Mouse (Mus musculus) CH12.LX (cell line): Measurements from ENCODE around the gene Scamp2. TPM values are rescaled to one million over a fixed set of nuclear protein-coding genes. Genes with fewer than 3 reads are reported as not detected.

ENCODE experiments used
- DNase-seq: peaks from one replicate; pipeline ENCODE4 v3.0.0-alpha.2; 2013; ENCODE audit errors: extremely low read depth
- H3K27ac ChIP-seq: 2 replicates; pipeline ENCODE4 v1.5.1; 2012; ENCODE audit warnings: low read depth, mild to moderate bottlenecking, control low read depth, moderate library complexity; ENCODE audit not compliant: insufficient read depth
- H3K27me3 ChIP-seq: replicated peaks from 2 replicates; pipeline ENCODE3; 2012; ENCODE audit warnings: inconsistent platforms
- H3K36me3 ChIP-seq, 2 experiments: replicated peaks in 1 of 2; 2 replicates each; pipeline versions ENCODE3 to v1.6.1; 2012; ENCODE audit warnings: inconsistent platforms in 1 of 2, low read length in 1 of 2, mild to moderate bottlenecking in 1 of 2, mixed read lengths in 1 of 2, moderate library complexity in 1 of 2; ENCODE audit not compliant: control insufficient read depth in 1 of 2, insufficient read depth in 1 of 2
- H3K4me1 ChIP-seq, 2 experiments: 2 replicates each; pipeline ENCODE4 v1.6.1; 2012; ENCODE audit warnings: inconsistent platforms in 1 of 2, moderate library complexity in 1 of 2; ENCODE audit not compliant: insufficient read depth in 2 of 2, control insufficient read depth in 1 of 2
- H3K4me2 ChIP-seq: 2 replicates; pipeline ENCODE4 v1.6.1; 2012; ENCODE audit warnings: low read depth, mild to moderate bottlenecking, control low read depth; ENCODE audit not compliant: poor library complexity, insufficient read depth, severe bottlenecking
- H3K4me3 ChIP-seq, 3 experiments: fragments of 150-350 bp in 1 of 3; sonication (generic) in 1 of 3; replicated peaks in 1 of 3; 2 replicates each; pipeline versions ENCODE3 to v1.5.1; 2011 to 2012; ENCODE audit warnings: low read depth in 2 of 3, low read length in 2 of 3, mild to moderate bottlenecking in 2 of 3, moderate library complexity in 2 of 3, control low read depth in 1 of 3, improper control_type of control experiment in 1 of 3, inconsistent platforms in 1 of 3, mixed read lengths in 1 of 3; ENCODE audit not compliant: poor library complexity in 1 of 3
- H3K79me2 ChIP-seq: replicated peaks from 2 replicates; pipeline ENCODE4 v1.6.1; 2012; ENCODE audit warnings: mild to moderate bottlenecking, moderate library complexity; ENCODE audit not compliant: control insufficient read depth, poor library complexity, insufficient read depth, severe bottlenecking; ENCODE audit errors: extremely low read depth
- H3K9ac ChIP-seq: 2 replicates; pipeline ENCODE4 v1.6.1; 2012; ENCODE audit warnings: low read depth, mild to moderate bottlenecking, control low read depth, moderate library complexity; ENCODE audit not compliant: insufficient read depth
- H3K9me3 ChIP-seq: replicated peaks from 2 replicates; pipeline ENCODE3; 2012; ENCODE audit warnings: low read length, inconsistent platforms, mixed read lengths
- BHLHE40 ChIP-seq: IDR thresholded peaks from 2 replicates; pipeline ENCODE4 v1.6.1; 2011; ENCODE audit warnings: mild to moderate bottlenecking, low read depth, low read length, improper control_type of control experiment
- CHD2 ChIP-seq: IDR thresholded peaks from 2 replicates; pipeline ENCODE4 v1.6.1; 2011; ENCODE audit warnings: low read length, improper control_type of control experiment
- CTCF ChIP-seq, 2 experiments: IDR thresholded peaks in 1 of 2; conservative IDR thresholded peaks in 1 of 2; 2 replicates each; pipeline ENCODE4 v1.5.1; 2011 to 2012; ENCODE audit warnings: low read depth in 2 of 2, low read length in 2 of 2, improper control_type of control experiment in 1 of 2, inconsistent platforms in 1 of 2, mild to moderate bottlenecking in 1 of 2, moderate library complexity in 1 of 2
- E2F4 ChIP-seq: IDR thresholded peaks from 2 replicates; pipeline ENCODE4 v1.6.1; 2011; ENCODE audit warnings: low read depth, low read length, improper control_type of control experiment; ENCODE audit not compliant: insufficient replicate concordance
- EP300 ChIP-seq: IDR thresholded peaks from 2 replicates; pipeline ENCODE4 v1.6.1; 2011; ENCODE audit warnings: low read length, improper control_type of control experiment
- ETS1 ChIP-seq: conservative IDR thresholded peaks from 2 replicates; pipeline ENCODE4 v1.6.1; 2012; ENCODE audit warnings: low read depth, mild to moderate bottlenecking, inconsistent platforms, low read length, improper control_type of control experiment, moderate library complexity
- GABPA ChIP-seq: IDR thresholded peaks from 2 replicates; pipeline ENCODE4 v1.6.1; 2012; ENCODE audit warnings: low read depth, low read length, improper control_type of control experiment, inconsistent platforms; ENCODE audit not compliant: insufficient replicate concordance
- HCFC1 ChIP-seq: IDR thresholded peaks from 2 replicates; pipeline ENCODE4 v1.6.1; 2012; ENCODE audit warnings: low read depth, mild to moderate bottlenecking, inconsistent platforms, low read length, improper control_type of control experiment
- IRF4 ChIP-seq: IDR thresholded peaks from 2 replicates; pipeline ENCODE4 v1.6.1; 2014; ENCODE audit warnings: low read depth, mild to moderate bottlenecking, inconsistent platforms, low read length, improper control_type of control experiment
- JUN ChIP-seq: IDR thresholded peaks from 2 replicates; pipeline ENCODE4 v1.6.1; 2011; ENCODE audit warnings: low read depth, mild to moderate bottlenecking, low read length, improper control_type of control experiment, moderate library complexity; ENCODE audit not compliant: insufficient read depth
- JUND ChIP-seq: conservative IDR thresholded peaks from 2 replicates; pipeline ENCODE4 v1.6.1; 2011; ENCODE audit warnings: low read depth, low read length, improper control_type of control experiment
- KAT2A ChIP-seq: IDR thresholded peaks from 2 replicates; pipeline ENCODE4 v1.6.1; 2012; ENCODE audit warnings: low read length, improper control_type of control experiment, inconsistent platforms; ENCODE audit not compliant: insufficient replicate concordance
- MAX ChIP-seq: IDR thresholded peaks from 2 replicates; pipeline ENCODE4 v1.6.1; 2011; ENCODE audit warnings: low read length, improper control_type of control experiment
- MAZ ChIP-seq: IDR thresholded peaks from 2 replicates; pipeline ENCODE4 v1.6.1; 2012; ENCODE audit warnings: low read depth, mild to moderate bottlenecking, inconsistent platforms, low read length, improper control_type of control experiment, moderate library complexity
- MEF2A ChIP-seq: IDR thresholded peaks from 2 replicates; pipeline ENCODE4 v1.6.1; 2014; ENCODE audit warnings: low read depth, mild to moderate bottlenecking, inconsistent platforms, low read length, improper control_type of control experiment, borderline replicate concordance
- MYC ChIP-seq: IDR thresholded peaks from 2 replicates; pipeline ENCODE4 v1.6.1; 2011; ENCODE audit warnings: low read depth, mild to moderate bottlenecking, improper control_type of control experiment, low read length
- NELFE ChIP-seq: IDR thresholded peaks from 2 replicates; pipeline ENCODE4 v1.6.1; 2011; ENCODE audit warnings: low read depth, low read length, improper control_type of control experiment
- NRF1 ChIP-seq: IDR thresholded peaks from 2 replicates; pipeline ENCODE4 v1.6.1; 2014; ENCODE audit warnings: low read depth, mild to moderate bottlenecking, inconsistent platforms, low read length, improper control_type of control experiment, moderate library complexity
- PAX5 ChIP-seq: IDR thresholded peaks from 2 replicates; pipeline ENCODE4 v1.6.1; 2012; ENCODE audit warnings: low read length, inconsistent platforms, mixed read lengths
- POLR2A ChIP-seq: IDR thresholded peaks from 2 replicates; pipeline ENCODE4 v1.6.1; 2011; ENCODE audit warnings: low read depth, mild to moderate bottlenecking, improper control_type of control experiment, low read length
- POLR2AphosphoS2 ChIP-seq: IDR thresholded peaks from 2 replicates; pipeline ENCODE4 v1.6.1; 2011; ENCODE audit warnings: low read depth, low read length, improper control_type of control experiment
- RAD21 ChIP-seq: IDR thresholded peaks from 2 replicates; pipeline ENCODE4 v1.6.1; 2011; ENCODE audit warnings: low read depth, mild to moderate bottlenecking, low read length, improper control_type of control experiment, moderate library complexity
- SIN3A ChIP-seq: IDR thresholded peaks from 2 replicates; pipeline ENCODE4 v1.6.1; 2012; ENCODE audit warnings: low read length, improper control_type of control experiment, inconsistent platforms
- SMC3 ChIP-seq: IDR thresholded peaks from 2 replicates; pipeline ENCODE4 v1.6.1; 2011; ENCODE audit warnings: low read depth, low read length, improper control_type of control experiment
- TBP ChIP-seq: conservative IDR thresholded peaks from 2 replicates; pipeline ENCODE4 v1.6.1; 2011; ENCODE audit warnings: low read depth, low read length, improper control_type of control experiment
- ZC3H11A ChIP-seq: IDR thresholded peaks from 2 replicates; pipeline ENCODE4 v1.6.1; 2012; ENCODE audit warnings: low read depth, mild to moderate bottlenecking, inconsistent platforms, low read length, improper control_type of control experiment
- ZKSCAN1 ChIP-seq: IDR thresholded peaks from 2 replicates; pipeline ENCODE4 v1.6.1; 2012; ENCODE audit warnings: low read depth, inconsistent platforms, low read length, improper control_type of control experiment, borderline replicate concordance
- ZMIZ1 ChIP-seq: IDR thresholded peaks from 2 replicates; pipeline ENCODE4 v1.6.1; 2012; ENCODE audit warnings: low read depth, mild to moderate bottlenecking, inconsistent platforms, low read length, improper control_type of control experiment
- ZNF384 ChIP-seq: IDR thresholded peaks from 2 replicates; pipeline ENCODE4 v1.6.1; 2012; ENCODE audit warnings: low read depth, low read length, improper control_type of control experiment, inconsistent platforms
- dilution Hi-C: fragments of 300-500 bp; cut with MboI; formaldehyde crosslinking; loops from 2 replicates; pipeline ENCODE4 v1.14.3; 2020; ENCODE audit warnings: low sequenced_read_pairs; ENCODE audit not compliant: extremely low pct_unique_long_range_greater_than_20kb, extremely low pct_ligation_motif_present
- in situ Hi-C: fragments of 300-500 bp; cut with MboI; formaldehyde crosslinking; loops from 3 replicates; pipeline ENCODE4 v1.14.3; 2019; ENCODE audit warnings: low sequenced_read_pairs, low pct_ligation_motif_present, low pct_unique_long_range_greater_than_20kb, mixed read lengths
- polyA plus RNA-seq: library from polyadenylated mRNA; unstranded; fragments of >175 nt; gene quantifications from 2 replicates; pipeline ENCODE4 v1.2.1, GENCODE M21; 2012; ENCODE audit warnings: low read depth; ENCODE audit not compliant: insufficient read length
- total RNA-seq, 2 experiments: library from RNA; depleted of rRNA; stranded (reverse); fragments of 300-350 nt in 1 of 2; fragments of >200 nt in 1 of 2; gene quantifications; 2 replicates each; pipeline ENCODE4 v1.2.3; 2012 to 2014

Scamp2 gene
- total and polyA plus RNA-seq, 3 experiments, result 46.4 to 91.6 (median 52.2) TPM

DNA sequence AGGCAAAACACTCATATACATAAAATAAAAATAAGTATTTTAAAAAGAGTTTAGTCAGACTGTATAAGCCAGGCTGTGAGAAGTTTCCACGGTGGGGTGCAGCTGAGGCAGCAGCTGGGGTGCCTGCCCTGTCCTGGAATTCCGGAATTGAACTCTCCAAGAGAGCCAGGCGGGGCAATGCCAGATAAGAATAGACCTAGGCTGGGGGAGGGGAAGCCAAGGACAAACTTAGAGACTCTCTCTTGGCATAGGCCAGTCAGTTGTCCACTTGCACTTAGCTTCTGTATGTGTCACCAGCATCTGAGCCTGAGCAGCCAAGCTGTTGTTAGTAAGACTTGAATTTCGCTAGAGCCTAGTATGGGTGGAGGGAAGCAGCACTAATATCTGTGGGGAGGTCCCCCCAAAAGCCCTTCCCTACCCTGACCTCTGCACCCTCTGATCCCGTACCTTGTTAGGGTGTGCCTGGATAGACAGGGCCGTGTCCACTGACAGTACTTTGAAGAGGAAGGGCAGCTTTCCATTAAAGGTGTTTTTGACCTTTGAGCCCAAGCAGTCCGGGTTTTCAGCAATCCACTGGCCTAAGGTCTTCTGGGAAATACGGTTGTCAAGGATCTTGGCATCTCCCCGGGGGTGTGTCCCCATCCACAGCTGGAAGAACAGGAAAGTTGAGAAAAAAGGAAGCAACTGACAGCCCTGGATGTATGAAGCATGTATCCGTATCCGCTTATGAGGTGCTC lies 10.4 kb upstream of the Scamp2 start:
- Histone ChIP-seq H3K4me2 (no peak overlapping the region), H3K79me2 (no peaks in the 10 kb centered on the region), H3K9me3 (no peaks in the 10 kb centered on the region), H3K36me3 (peaks cover 43 to 56% of the 10 kb centered on the region in 2 experiments), H3K27ac (no peak overlapping the region), H3K27me3 (no peaks in the 10 kb centered on the region), H3K9ac (no peak overlapping the region), H3K4me1 (peaks cover 3 to 18% of the 10 kb centered on the region in 2 experiments), H3K4me3 (no peak overlapping the region)
- DNase-seq, result no peak
- in situ Hi-C loops, result no loop called here
- no peak for TF ChIP-seq MEF2A
- TF ChIP-seq HCFC1, result no peak
- no peak for TF ChIP-seq IRF4
- TF ChIP-seq GABPA, result no peak
- no peak for TF ChIP-seq ETS1
- no peak for TF ChIP-seq ZC3H11A
- no peak for TF ChIP-seq EP300
- TF ChIP-seq NELFE, result no peak
- TF ChIP-seq JUN, result no peak
- no peak for TF ChIP-seq E2F4
- no peak for TF ChIP-seq BHLHE40
- TF ChIP-seq NRF1, result no peak
- no peak for TF ChIP-seq SIN3A
- no peak for TF ChIP-seq CTCF (conservative IDR thresholded peaks at IDR 0.05 in 1 of 2, IDR thresholded peaks at IDR 0.05 in 1 of 2; ENCODE audit: low read depth in 2 of 2, low read length in 2 of 2)
- no peak for TF ChIP-seq KAT2A
- no peak for TF ChIP-seq ZKSCAN1
- no peak for TF ChIP-seq ZNF384
- TF ChIP-seq SMC3, result no peak
- TF ChIP-seq PAX5, result no peak
- dilution Hi-C loops, result no loop called here

DNA sequence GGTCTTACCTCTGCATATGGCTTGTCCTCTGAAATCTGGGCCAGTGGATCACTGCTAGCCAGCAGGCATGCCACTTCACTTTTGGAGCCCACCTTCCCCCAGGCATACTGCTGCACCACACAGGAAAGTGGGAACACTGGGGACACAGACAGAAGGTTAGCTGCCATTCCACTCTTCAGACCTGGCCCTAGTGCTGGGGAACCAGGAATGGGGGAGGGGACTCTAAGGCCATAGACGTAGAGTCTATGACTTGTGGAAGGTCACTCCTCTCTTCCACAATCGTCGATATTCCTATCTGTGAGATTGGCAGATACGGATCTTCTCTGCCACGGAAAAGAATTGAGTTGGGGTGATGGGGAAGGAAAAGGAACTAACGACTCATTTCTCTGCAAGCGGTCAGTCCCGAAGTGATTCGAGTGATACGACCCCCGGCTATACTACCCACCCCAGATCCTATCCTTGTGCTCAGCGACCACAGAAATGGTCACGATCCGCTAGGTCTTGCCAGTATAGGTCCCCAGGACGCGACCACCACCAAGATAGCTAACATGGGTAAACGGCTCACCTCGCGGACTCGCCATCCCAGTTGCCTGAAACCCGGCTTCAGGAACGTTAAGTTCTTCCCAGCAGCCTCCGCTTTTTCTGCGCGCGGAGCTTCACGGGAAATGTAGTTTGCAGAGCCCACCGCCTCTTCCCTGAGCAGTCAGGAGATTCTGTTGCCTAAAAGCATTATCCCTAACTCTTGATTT lies 8.4 kb upstream of the Scamp2 start, which contains the start of gene Mpi:
TSS of gene Mpi (minus strand) at position 625 of the 749 bp plus-strand sequence.
- Histone ChIP-seq H3K27ac (no peak within 1 kb of the TSS), H3K36me3 (peaks cover 26 to 36% of the 10 kb centered on the region in 2 experiments), H3K79me2 (no peaks in the 10 kb centered on the region), H3K4me2 (peak within 1 kb of the TSS; percentile 22), H3K9me3 (no peaks in the 10 kb centered on the region), H3K27me3 (no peaks in the 10 kb centered on the region), H3K4me1 (peaks cover 5 to 26% of the 10 kb centered on the region in 2 experiments), H3K4me3 (peak within 1 kb of the TSS; percentile 84 to 92 (median 86)), H3K9ac (peak within 1 kb of the TSS; percentile 66)
- peak; percentile 61 for DNase-seq
- dilution Hi-C loops (no loop called here), in situ Hi-C loops (no loop called here)
- peak; percentile 94; the same call in 1 of the 2 replicates for TF ChIP-seq KAT2A
- no peak for TF ChIP-seq MAZ
- 0 out of 2 replicates have a peak, but pooled peaks have one; percentile 33 for TF ChIP-seq MAX
- peak; percentile 78 for TF ChIP-seq POLR2A
- no peak for TF ChIP-seq POLR2AphosphoS2
- TF ChIP-seq ZMIZ1, result peak; percentile 69
- peak; percentile 65; the same call in 1 of the 2 replicates for TF ChIP-seq MYC
- peak; percentile 55; the same call in 1 of the 2 replicates for TF ChIP-seq GABPA
- TF ChIP-seq JUND, result no peak
- peak; percentile 87 for TF ChIP-seq NELFE
- TF ChIP-seq BHLHE40, result 0 out of 2 replicates have a peak, but pooled peaks have one; percentile 15
- TF ChIP-seq ETS1, result no peak
- TF ChIP-seq CHD2, result peak; percentile 59; the same call in 1 of the 2 replicates
- TF ChIP-seq TBP, result peak; percentile 49; the same call in 1 of the 2 replicates
- no peak for TF ChIP-seq RAD21
- 0 out of 2 replicates have a peak, but pooled peaks have one; percentile 37 for TF ChIP-seq NRF1
- TF ChIP-seq ZC3H11A, result no peak
- TF ChIP-seq IRF4, result 0 out of 2 replicates have a peak, but pooled peaks have one; percentile 33
